Mouse (Mus musculus) subcutaneous adipose tissue, adult 2 months (tissue): Measurements from ENCODE around the gene Mab21l3. TPM values are rescaled to one million over a fixed set of nuclear protein-coding genes. Genes with fewer than 3 reads are reported as not detected.

Source experiments
- polyA plus RNA-seq: library from polyadenylated mRNA; depleted of rRNA; stranded (reverse); fragments of >200 nt; gene quantifications from 2 replicates; pipeline ENCODE4 v1.2.3, GENCODE M21; 2012; ENCODE audit warnings: low replicate concordance; rRNA removed

The Mab21l3 gene
- 0.10 and 34.8 TPM in 2 replicates for polyA plus RNA-seq

GRCm38 (mm10) chr3:101848816-101849215 is at the start of gene Mab21l3:
Gene Mab21l3, minus strand, starts transcription at chr3:101848959.

Other genes with a start within 250 kb of the Mab21l3 start
- gene Atp1a1, start 244.3 kb downstream of the Mab21l3 start, polyA plus RNA-seq: 65.3 and 380 TPM in 2 replicates
- gene Slc22a15, start 75.5 kb upstream of the Mab21l3 start, polyA plus RNA-seq: 4.6 and 6.8 TPM in 2 replicates
- gene Nhlh2, start 161.1 kb upstream of the Mab21l3 start, polyA plus RNA-seq: not detected in 2 replicates
- gene Casq2, start 237.5 kb upstream of the Mab21l3 start, polyA plus RNA-seq: 2.0 and 2.3 TPM in 2 replicates